Mouse (Mus musculus): Measurements from ENCODE around the gene Tfap2a.

- TF ChIP-seq USF1 (IDR thresholded peaks at IDR 0.05; ENCODE audit: low read depth, low read length) (no peak), CHD2 (IDR thresholded peaks at IDR 0.05; ENCODE audit: low read length) (no peak), CTCF (IDR thresholded peaks at IDR 0.05 in 2 of 3, conservative IDR thresholded peaks at IDR 0.05 in 1 of 3; ENCODE audit: control insufficient read depth in 1 of 3, insufficient read depth in 1 of 3, low read depth in 2 of 3, low read length in 3 of 3, poor library complexity in 1 of 3, severe bottlenecking in 1 of 3) (no peak), EP300 (IDR thresholded peaks at IDR 0.05; ENCODE audit: low read depth in 1 of 2, low read length in 2 of 2) (no peak), POLR2A (IDR thresholded peaks at IDR 0.05; ENCODE audit: control insufficient read depth in 1 of 2, insufficient read depth in 1 of 2, low read depth in 1 of 2, low read length in 2 of 2, poor library complexity in 1 of 2) (no peak), POLR2AphosphoS2 (IDR thresholded peaks at IDR 0.05; ENCODE audit: low read length) (no peak), UBTF (IDR thresholded peaks at IDR 0.05; ENCODE audit: borderline replicate concordance, insufficient read depth, low read depth, low read length) (no peak), TCF12 (IDR thresholded peaks at IDR 0.05; ENCODE audit: low read depth, low read length) (no peak), GATA1 (IDR thresholded peaks at IDR 0.05; ENCODE audit: low read depth, low read length) (no peak), POLR2AphosphoS5 (IDR thresholded peaks at IDR 0.05; ENCODE audit: borderline replicate concordance, low read depth, low read length) (no peak), MYC (IDR thresholded peaks at IDR 0.05; ENCODE audit: low read depth, low read length) (no peak), KAT2A (conservative IDR thresholded peaks at IDR 0.05; ENCODE audit: low read depth, low read length) (no peak), MAX (IDR thresholded peaks at IDR 0.05; ENCODE audit: low read length) (no peak)
These were observed 15.2 kb downstream of the Tfap2a start for GRCm38 (mm10) chr13:40722741-40723597.
